Mouse (Mus musculus): Measurements from ENCODE around the gene Atrnl1.

GRCm38 (mm10) chr19:57569040-57569439 is 41.8 kb upstream of the Atrnl1 start:
- TF ChIP-seq CTCF (IDR thresholded peaks at IDR 0.05; ENCODE audit: extremely low read depth, insufficient read depth, low read length) (no peak), POLR2A (IDR thresholded peaks at IDR 0.05; ENCODE audit: extremely low read depth, insufficient read depth, low read length) (no peak)
